In genomic region chr19:44544775-44545174, GRCm38 (mm10) we compare ENCODE assay signal across 9 mouse cellular contexts. TPM values are rescaled to one million over a fixed set of nuclear protein-coding genes. Genes with fewer than 3 reads are reported as not detected.
DNase-seq lines count a peak whose midpoint lies in the region; ATAC-seq and TF ChIP-seq lines count a peak whose summit lies in the region.
"Had no signal": no experiment of that assay in that cellular context is flagged by ENCODE, and none has a peak within 500 bp of the region (broad histone marks: within the 10 kb centered on the region; RNA-seq: fewer than 3 reads in every experiment).

No protein-coding gene starts in this region.

- no peaks in the 10 kb centered on the region for H3K27me3 ChIP-seq in C2C12 (ENCODE audit: control insufficient read depth, insufficient read depth, insufficient read length)
- 0 out of 2 replicates have a peak, but pooled peaks cover 2% of the 10 kb centered on the region for H3K27me3 ChIP-seq in embryonic facial prominence, embryonic 11.5 days (ENCODE audit: control insufficient read depth, insufficient read depth, low read length)
- H3K27me3 ChIP-seq in heart, embryonic 16.5 days (ENCODE audit: control insufficient read depth, insufficient read depth, low read length) = no peaks in the 10 kb centered on the region
- H3K27me3 ChIP-seq in liver, embryonic 15.5 days = peaks cover 26% of the 10 kb centered on the region; the same call in 1 of the 2 replicates
- no peaks in the 10 kb centered on the region; the same call in 1 of the 2 replicates for H3K27me3 ChIP-seq in neural tube, embryonic 12.5 days (replicated peaks)
- no peaks in the 10 kb centered on the region for H3K27me3 ChIP-seq in testis, adult 2 months (ENCODE audit: control insufficient read depth, insufficient read depth, low read length)

- H3K79me2 ChIP-seq in C2C12 (ENCODE audit: control insufficient read depth, insufficient read depth) = no peaks in the 10 kb centered on the region

- no peak overlapping the region for H3K27ac ChIP-seq in embryonic facial prominence, embryonic 11.5 days (replicated peaks; ENCODE audit: low read depth, low read length)
- no peak overlapping the region for H3K27ac ChIP-seq in heart, embryonic 16.5 days (ENCODE audit: low read length)
- no peak overlapping the region for H3K27ac ChIP-seq in liver, embryonic 15.5 days (replicated peaks)
- no peak overlapping the region for H3K27ac ChIP-seq in neural tube, embryonic 12.5 days
- H3K27ac ChIP-seq in testis, adult 2 months (ENCODE audit: control insufficient read depth, insufficient read depth, low read depth, low read length) = no peak overlapping the region

- no peak overlapping the region for H3K4me3 ChIP-seq in C2C12 (ENCODE audit: insufficient read depth, poor library complexity, severe bottlenecking)
- no peak overlapping the region for H3K4me3 ChIP-seq in embryonic facial prominence, embryonic 11.5 days (ENCODE audit: low read depth, low read length)
- peak overlapping the region; percentile 70 for H3K4me3 ChIP-seq in heart, embryonic 16.5 days (ENCODE audit: low read length)
- peak overlapping the region; percentile 61 for H3K4me3 ChIP-seq in liver, embryonic 15.5 days (replicated peaks)
- no peak overlapping the region for H3K4me3 ChIP-seq in neural tube, embryonic 12.5 days
- no peak overlapping the region for H3K4me3 ChIP-seq in testis, adult 2 months (ENCODE audit: control insufficient read depth, low read depth, low read length)

- 1% methylated on average over 13 of the region's 13 CpGs for WGBS in embryonic facial prominence, embryonic 11.5 days
- WGBS in heart, embryonic 16.5 days = 4% methylated on average over 13 of the region's 13 CpGs
- WGBS in liver, embryonic 15.5 days (ENCODE audit: insufficient replicate concordance) = under 1% methylated on average over 13 of the region's 13 CpGs
- WGBS in neural tube, embryonic 12.5 days = 3% methylated on average over 13 of the region's 13 CpGs

- TF ChIP-seq POLR2A in testis, adult 2 months (IDR thresholded peaks at IDR 0.05; ENCODE audit: control insufficient read depth, low read depth, low read length) = no peak

- no peak overlapping the region for H3K9ac ChIP-seq in embryonic facial prominence, embryonic 11.5 days (replicated peaks; ENCODE audit: low read length)
- H3K9ac ChIP-seq in heart, embryonic 16.5 days (ENCODE audit: low read length) = no peak overlapping the region
- H3K9ac ChIP-seq in liver, embryonic 15.5 days = no peak overlapping the region
- no peak overlapping the region for H3K9ac ChIP-seq in neural tube, embryonic 12.5 days

- peaks cover 19% of the 10 kb centered on the region for H3K36me3 ChIP-seq in C2C12 (ENCODE audit: control insufficient read depth, insufficient read depth)
- peaks cover 5% of the 10 kb centered on the region; the same call in 1 of the 2 replicates for H3K36me3 ChIP-seq in embryonic facial prominence, embryonic 11.5 days (replicated peaks; ENCODE audit: control insufficient read depth, insufficient read depth, low read depth, low read length)
- peaks cover 20% of the 10 kb centered on the region for H3K36me3 ChIP-seq in heart, embryonic 16.5 days (ENCODE audit: control insufficient read depth, insufficient read depth)
- H3K36me3 ChIP-seq in liver, embryonic 15.5 days (replicated peaks) = peaks cover 23% of the 10 kb centered on the region
- H3K36me3 ChIP-seq in neural tube, embryonic 12.5 days = peaks cover 20% of the 10 kb centered on the region
- no peaks in the 10 kb centered on the region for H3K36me3 ChIP-seq in testis, adult 2 months (ENCODE audit: control insufficient read depth, insufficient read depth, low read length)

- H3K4me1 ChIP-seq in embryonic facial prominence, embryonic 11.5 days (ENCODE audit: control insufficient read depth, insufficient read depth, low read length) = no peaks in the 10 kb centered on the region
- H3K4me1 ChIP-seq in heart, embryonic 16.5 days (ENCODE audit: control insufficient read depth, insufficient read depth, low read length) = peaks cover 3% of the 10 kb centered on the region; the same call in 1 of the 2 replicates
- peaks cover 15% of the 10 kb centered on the region for H3K4me1 ChIP-seq in liver, embryonic 15.5 days (replicated peaks)
- H3K4me1 ChIP-seq in neural tube, embryonic 12.5 days = peaks cover 6% of the 10 kb centered on the region
- peaks cover 6% of the 10 kb centered on the region for H3K4me1 ChIP-seq in testis, adult 2 months (ENCODE audit: control insufficient read depth, insufficient read depth, low read length)

- H3ac ChIP-seq in C2C12 (ENCODE audit: control insufficient read depth, insufficient read length, low read depth) = no peak overlapping the region

- peak; percentile 75 for DNase-seq in adrenal gland, adult 2 months
- peak; percentile 93 for DNase-seq in embryonic facial prominence, embryonic 11.5 days (ENCODE audit: low spot score)
- DNase-seq in kidney, postnatal 25 days = peak; percentile 76 to 91

- peak; percentile 20 for TF ChIP-seq CTCF in C2C12 (IDR thresholded peaks at IDR 0.05; ENCODE audit: control insufficient read depth, insufficient read depth, insufficient read length)
- TF ChIP-seq CTCF in testis, adult 2 months (IDR thresholded peaks at IDR 0.05; ENCODE audit: control insufficient read depth, insufficient read depth, insufficient replicate concordance, low read depth, low read length) = peak; percentile 67; the same call in 1 of the 2 replicates

- H3K79me3 ChIP-seq in C2C12 (ENCODE audit: low read depth) = no peaks in the 10 kb centered on the region

- H3K4me2 ChIP-seq in embryonic facial prominence, embryonic 11.5 days (ENCODE audit: low read depth, low read length) = no peak overlapping the region; the same call in 1 of the 2 replicates
- peak overlapping the region; percentile 91 for H3K4me2 ChIP-seq in heart, embryonic 16.5 days (ENCODE audit: low read depth, low read length)
- H3K4me2 ChIP-seq in liver, embryonic 15.5 days = peak overlapping the region; percentile 86
- H3K4me2 ChIP-seq in neural tube, embryonic 12.5 days (replicated peaks) = peak overlapping the region; percentile 89

- no peak for ATAC-seq in embryonic facial prominence, embryonic 11.5 days (replicated peaks; ENCODE audit: insufficient number of reproducible peaks, low FRiP score, low TSS enrichment, low read depth)
- ATAC-seq in heart, embryonic 16.5 days (replicated peaks; ENCODE audit: extremely low read depth, insufficient read depth, low FRiP score) = no peak; the same call in 1 of the 2 replicates
- no peak for ATAC-seq in liver, embryonic 15.5 days (ENCODE audit: insufficient read depth)
- ATAC-seq in neural tube, embryonic 12.5 days (ENCODE audit: low FRiP score, low read depth) = no peak

- no peaks in the 10 kb centered on the region for H3K9me3 ChIP-seq in embryonic facial prominence, embryonic 11.5 days (replicated peaks; ENCODE audit: control insufficient read depth, low read length)
- peaks cover 7% of the 10 kb centered on the region for H3K9me3 ChIP-seq in heart, embryonic 16.5 days (replicated peaks; ENCODE audit: control insufficient read depth, low read length)
- H3K9me3 ChIP-seq in liver, embryonic 15.5 days (replicated peaks) = no peaks in the 10 kb centered on the region
- H3K9me3 ChIP-seq in neural tube, embryonic 12.5 days = peaks cover 15% of the 10 kb centered on the region; the same call in 1 of the 2 replicates

RNA-seq across cellular contexts. Expression of gene Sec31b, which starts 0.9 kb away (rescaled TPM):
- 0.01 TPM for polyA plus RNA-seq in C2C12 (2012; fragmentation: generic; extraction: Trizol)
- 1 to 10 TPM; 3.4 to 4.8 TPM for total RNA-seq in adrenal gland, adult 2 months (2021)
- polyA plus RNA-seq in adrenal gland, adult 2 months (2012; rRNA removed) = 11.6 and 12.8 TPM in 2 replicates
- 0.17 and 0.24 TPM in 2 replicates for polyA plus RNA-seq in embryonic facial prominence, embryonic 11.5 days (2014; fragmentation: Nextera tagmentation; extraction: Ambion mirVana)
- 2.2 and 2.3 TPM in 2 replicates for polyA plus RNA-seq in heart, embryonic 16.5 days (2015; fragmentation: Nextera tagmentation; extraction: Ambion mirVana)
- polyA plus RNA-seq in liver, embryonic 15.5 days (2015; fragmentation: Nextera tagmentation; extraction: Ambion mirVana) = 0.25 and 0.43 TPM in 2 replicates
- 0.40 and 0.43 TPM in 2 replicates for polyA plus RNA-seq in neural tube, embryonic 12.5 days (2016; fragmentation: Nextera tagmentation; extraction: Ambion mirVana)
- 3.2 and 3.3 TPM in 2 replicates for polyA plus RNA-seq in testis, adult 2 months (2012; rRNA removed)

RNA-seq across cellular contexts. Expression of gene Gm20538, which starts 7.9 kb away (rescaled TPM):
- polyA plus RNA-seq in C2C12 (2012; fragmentation: generic; extraction: Trizol) = not detected
- not detected for total RNA-seq in adrenal gland, adult 2 months (2021)
- not detected in 2 replicates for polyA plus RNA-seq in adrenal gland, adult 2 months (2012; rRNA removed)
- polyA plus RNA-seq in embryonic facial prominence, embryonic 11.5 days (2014; fragmentation: Nextera tagmentation; extraction: Ambion mirVana) = not detected in 2 replicates
- not detected in 2 replicates for polyA plus RNA-seq in heart, embryonic 16.5 days (2015; fragmentation: Nextera tagmentation; extraction: Ambion mirVana)
- polyA plus RNA-seq in liver, embryonic 15.5 days (2015; fragmentation: Nextera tagmentation; extraction: Ambion mirVana) = not detected in 2 replicates
- not detected in 2 replicates for polyA plus RNA-seq in neural tube, embryonic 12.5 days (2016; fragmentation: Nextera tagmentation; extraction: Ambion mirVana)
- polyA plus RNA-seq in testis, adult 2 months (2012; rRNA removed) = not detected in 2 replicates
- total RNA-seq: left cerebral cortex, adult 8-10 months had no signal

RNA-seq across cellular contexts. Expression of gene Ndufb8, which starts 10.5 kb away (rescaled TPM):
- polyA plus RNA-seq in C2C12 (2012; fragmentation: generic; extraction: Trizol) = 473 TPM
- 100 to 1,000 TPM; 747 TPM for total RNA-seq in adrenal gland, adult 2 months (2021)
- polyA plus RNA-seq in adrenal gland, adult 2 months (2012; rRNA removed) = 554 and 568 TPM in 2 replicates
- polyA plus RNA-seq in embryonic facial prominence, embryonic 11.5 days (2014; fragmentation: Nextera tagmentation; extraction: Ambion mirVana) = 466 and 508 TPM in 2 replicates
- 1,230 and 1,261 TPM in 2 replicates for polyA plus RNA-seq in heart, embryonic 16.5 days (2015; fragmentation: Nextera tagmentation; extraction: Ambion mirVana)
- polyA plus RNA-seq in liver, embryonic 15.5 days (2015; fragmentation: Nextera tagmentation; extraction: Ambion mirVana) = 297 and 311 TPM in 2 replicates
- polyA plus RNA-seq in neural tube, embryonic 12.5 days (2016; fragmentation: Nextera tagmentation; extraction: Ambion mirVana) = 546 TPM in 2 replicates
- polyA plus RNA-seq in testis, adult 2 months (2012; rRNA removed) = 614 and 616 TPM in 2 replicates

RNA-seq across cellular contexts. Expression of gene Hif1an, which starts 17.9 kb away (rescaled TPM):
- 13.5 TPM for polyA plus RNA-seq in C2C12 (2012; fragmentation: generic; extraction: Trizol)
- total RNA-seq in adrenal gland, adult 2 months (2021) = 10 to 100 TPM; 21.2 to 25.7 TPM
- 7.3 and 10.6 TPM in 2 replicates for polyA plus RNA-seq in adrenal gland, adult 2 months (2012; rRNA removed)
- polyA plus RNA-seq in embryonic facial prominence, embryonic 11.5 days (2014; fragmentation: Nextera tagmentation; extraction: Ambion mirVana) = 23.5 and 25.4 TPM in 2 replicates
- polyA plus RNA-seq in heart, embryonic 16.5 days (2015; fragmentation: Nextera tagmentation; extraction: Ambion mirVana) = 22.2 and 27.6 TPM in 2 replicates
- polyA plus RNA-seq in liver, embryonic 15.5 days (2015; fragmentation: Nextera tagmentation; extraction: Ambion mirVana) = 9.9 and 11.3 TPM in 2 replicates
- polyA plus RNA-seq in neural tube, embryonic 12.5 days (2016; fragmentation: Nextera tagmentation; extraction: Ambion mirVana) = 36.2 and 38.0 TPM in 2 replicates
- polyA plus RNA-seq in testis, adult 2 months (2012; rRNA removed) = 17.0 and 19.2 TPM in 2 replicates

RNA-seq across cellular contexts. Expression of gene Wnt8b, which starts 51.5 kb away (rescaled TPM):
- not detected for polyA plus RNA-seq in C2C12 (2012; fragmentation: generic; extraction: Trizol)
- total RNA-seq in adrenal gland, adult 2 months (2021) = under 1 TPM; 0.12 to 0.17 TPM
- polyA plus RNA-seq in adrenal gland, adult 2 months (2012; rRNA removed) = 0.02 and 0.11 TPM in 2 replicates
- polyA plus RNA-seq in embryonic facial prominence, embryonic 11.5 days (2014; fragmentation: Nextera tagmentation; extraction: Ambion mirVana) = 0.06 and 0.49 TPM in 2 replicates
- 0.08 TPM in 1 of 2 replicates, not detected in the other for polyA plus RNA-seq in heart, embryonic 16.5 days (2015; fragmentation: Nextera tagmentation; extraction: Ambion mirVana)
- polyA plus RNA-seq in liver, embryonic 15.5 days (2015; fragmentation: Nextera tagmentation; extraction: Ambion mirVana) = not detected in 2 replicates
- 1.5 and 1.9 TPM in 2 replicates for polyA plus RNA-seq in neural tube, embryonic 12.5 days (2016; fragmentation: Nextera tagmentation; extraction: Ambion mirVana)
- polyA plus RNA-seq in testis, adult 2 months (2012; rRNA removed) = 0.30 and 0.58 TPM in 2 replicates

Comparison
In these comparisons a context has a peak if more than half of its experiments do, and no peak if none do; other contexts are left out.
1. H3K4me3 ChIP-seq: peak in heart, embryonic 16.5 days (single experiment) and liver, embryonic 15.5 days (single experiment); none in C2C12 (single experiment), embryonic facial prominence, embryonic 11.5 days (single experiment), neural tube, embryonic 12.5 days (single experiment) and testis, adult 2 months (single experiment).
2. Peak in every context shown above with its lines, with median percentiles within 50 percentile points of each other: DNase-seq.